Mouse (Mus musculus) G1E (cell line): ENCODE measurements around the gene Btg1.

ENCODE experiments used
- CTCF ChIP-seq: IDR thresholded peaks from 2 replicates; pipeline ENCODE4 v1.5.1; 2012; ENCODE audit warnings: low read depth, low read length, inconsistent platforms, mixed read lengths
- GATA1 ChIP-seq: IDR thresholded peaks from 2 replicates; pipeline ENCODE4 v1.6.1; 2012; ENCODE audit warnings: borderline replicate concordance, low read length, inconsistent platforms, mixed read lengths
- GATA2 ChIP-seq: IDR thresholded peaks from 2 replicates; pipeline ENCODE4 v1.6.1; 2012; ENCODE audit warnings: low read depth, low read length, inconsistent platforms, borderline replicate concordance
- POLR2AphosphoS5 ChIP-seq: IDR thresholded peaks from 2 replicates; pipeline ENCODE4 v1.6.1; 2012; ENCODE audit warnings: low read depth, low read length, inconsistent platforms; ENCODE audit not compliant: insufficient replicate concordance

GRCm38 (mm10) chr10:96586191-96586880 lies 30.5 kb upstream of the Btg1 start:
- TF ChIP-seq CTCF (no peak), GATA2 (no peak), GATA1 (no peak), POLR2AphosphoS5 (no peak)
